Mouse (Mus musculus) heart, adult 2 months (tissue): ENCODE results near the gene Htra2. TPM values are rescaled to one million over a fixed set of nuclear protein-coding genes. Genes with fewer than 3 reads are reported as not detected.

Experiments used
- DNase-seq, 2 experiments: peaks; one replicate each; pipeline ENCODE4 v3.0.0; 2021
- H3K27ac ChIP-seq: fragments of 200-600 bp; 2 replicates; pipeline ENCODE4 v1.8.1; 2022
- H3K27me3 ChIP-seq: fragments of 200-500 bp; 2 replicates; pipeline ENCODE4 v1.6.1; 2012; ENCODE audit warnings: mild to moderate bottlenecking, low read length, inconsistent platforms, mixed read lengths; ENCODE audit not compliant: control insufficient read depth, insufficient read depth
- H3K36me3 ChIP-seq: fragments of 200-500 bp; 2 replicates; pipeline ENCODE4 v1.6.1; 2012; ENCODE audit warnings: low read length, inconsistent platforms; ENCODE audit not compliant: control insufficient read depth, insufficient read depth
- H3K4me1 ChIP-seq: fragments of 200-500 bp; 2 replicates; pipeline ENCODE4 v1.6.1; 2011; ENCODE audit warnings: low read length; ENCODE audit not compliant: control insufficient read depth, insufficient read depth
- H3K4me3 ChIP-seq: fragments of 200-600 bp; 2 replicates; pipeline ENCODE4 v1.8.1; 2022
- H3K79me2 ChIP-seq: fragments of 200-500 bp; replicated peaks from 2 replicates; pipeline ENCODE4 v1.6.1; 2012; ENCODE audit warnings: mild to moderate bottlenecking, inconsistent platforms, low read length, moderate library complexity, mixed read lengths; ENCODE audit not compliant: control insufficient read depth, insufficient read depth
- H3K9ac ChIP-seq: fragments of 200-500 bp; 2 replicates; pipeline ENCODE4 v1.6.1; 2012; ENCODE audit warnings: low read depth, mild to moderate bottlenecking, control low read depth, inconsistent platforms, low read length, mixed read lengths
- CTCF ChIP-seq: fragments of 200-600 bp; IDR thresholded peaks from 2 replicates; pipeline ENCODE4 v1.8.1; 2022; ENCODE audit warnings: antibody characterized with exemption, mild to moderate bottlenecking, moderate library complexity
- EP300 ChIP-seq: fragments of 200-500 bp; IDR thresholded peaks from 2 replicates; pipeline ENCODE4 v1.6.1; 2011; ENCODE audit warnings: low read depth, low read length, control low read depth; ENCODE audit not compliant: insufficient read depth
- POLR2A ChIP-seq: fragments of 200-500 bp; IDR thresholded peaks from 2 replicates; pipeline ENCODE4 v1.6.1; 2011; ENCODE audit warnings: mild to moderate bottlenecking, low read depth, low read length, control low read depth; ENCODE audit not compliant: insufficient read depth
- WGBS: fragments of 180-500 bp; shearing (Covaris S2); methylation state at CpG from one replicate; pipeline ENCODE4 v1.1.7; 2018; 5-methylcytosine and 5-hydroxymethylcytosine counted together
- intact Hi-C: fragments of 180-260 bp; cut with DNase I; formaldehyde crosslinking; loops from one replicate; pipeline ENCODE4 v1.15.1; 2025
- polyA plus RNA-seq: library from polyadenylated mRNA; depleted of rRNA; stranded (reverse); fragments of >200 nt; gene quantifications from 2 replicates; pipeline ENCODE4 v1.2.3, GENCODE M21; 2012
- total RNA-seq, 2 experiments: library from RNA; stranded (reverse); gene quantifications; 2 replicates each; pipeline ENCODE4 v1.2.3; 2021

Gene Htra2
- total and polyA plus RNA-seq, 3 experiments: 26.9 to 35.4 (median 30.4) TPM

- no peak overlapping the region for H3K4me3 ChIP-seq
- no peaks in the 10 kb centered on the region for H3K79me2 ChIP-seq
- no peaks in the 10 kb centered on the region; the same call in 1 of the 2 replicates for H3K27me3 ChIP-seq
- intact Hi-C loops: no loop called here
- DNase-seq: no peak
- no peak overlapping the region for H3K27ac ChIP-seq
- TF ChIP-seq EP300: no peak
- TF ChIP-seq POLR2A: no peak
- no peak for TF ChIP-seq CTCF
- peaks cover 2% of the 10 kb centered on the region; the same call in 1 of the 2 replicates for H3K4me1 ChIP-seq
- WGBS: 93% methylated on average over 5 of the region's 5 CpGs
- H3K36me3 ChIP-seq: no peaks in the 10 kb centered on the region
- H3K9ac ChIP-seq: no peak overlapping the region
Measured at GRCm38 (mm10) chr6:83043993-83044392, 11.1 kb downstream of the Htra2 start.

DNA sequence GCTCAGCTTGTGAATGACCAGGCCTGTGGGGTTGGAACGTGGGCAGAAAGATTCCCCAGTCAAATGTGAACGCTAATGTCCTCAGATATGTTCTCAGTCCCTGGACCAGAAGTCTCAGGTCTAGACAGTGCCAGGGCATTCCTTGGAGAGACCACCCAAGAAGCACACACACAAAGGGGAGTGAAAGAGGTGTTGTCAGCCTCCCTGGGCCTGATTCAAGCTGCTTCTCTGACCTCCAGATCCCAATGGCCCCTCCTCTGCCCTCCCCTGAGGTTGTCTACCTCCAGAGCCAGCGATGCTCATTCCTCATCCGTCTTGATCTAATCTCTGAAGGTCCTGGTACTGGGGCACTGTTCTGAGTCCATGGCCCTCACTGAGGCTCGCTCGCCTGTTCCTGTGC, 11.5 kb downstream of the Htra2 start:
- Histone ChIP-seq H3K27me3 (no peaks in the 10 kb centered on the region), H3K27ac (no peak overlapping the region), H3K4me3 (no peak overlapping the region), H3K9ac (no peak overlapping the region), H3K4me1 (peaks cover 3% of the 10 kb centered on the region; the same call in 1 of the 2 replicates), H3K36me3 (no peaks in the 10 kb centered on the region), H3K79me2 (no peaks in the 10 kb centered on the region)
- intact Hi-C loops: no loop called here
- TF ChIP-seq EP300 (no peak), POLR2A (no peak), CTCF (no peak)
- DNase-seq: no peak
- 80% methylated on average over 6 of the region's 6 CpGs for WGBS

DNA sequence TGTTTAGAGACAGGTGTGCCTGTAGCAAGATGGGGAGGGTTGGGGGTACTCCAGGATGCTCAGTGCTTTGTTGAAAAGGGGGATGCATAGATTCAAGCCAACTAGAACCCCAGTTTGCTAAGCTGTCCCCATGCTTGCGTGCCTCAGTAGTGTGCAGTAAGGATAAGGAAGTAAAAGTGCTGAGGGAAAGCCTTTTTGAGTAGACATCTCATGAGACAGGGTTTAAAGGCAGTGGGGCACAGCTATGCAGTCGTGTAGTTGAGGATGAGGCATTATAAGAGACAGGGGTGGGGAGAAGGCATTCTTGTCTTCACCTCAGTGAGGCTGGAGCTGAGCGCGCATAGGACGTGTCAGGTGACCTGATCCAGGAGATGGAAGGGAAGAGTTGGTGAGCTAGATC, 14.5 kb downstream of the Htra2 start:
- Histone ChIP-seq H3K79me2 (no peaks in the 10 kb centered on the region), H3K4me3 (no peak overlapping the region), H3K9ac (no peak overlapping the region), H3K36me3 (no peaks in the 10 kb centered on the region), H3K4me1 (peaks cover 3% of the 10 kb centered on the region; the same call in 1 of the 2 replicates), H3K27me3 (no peaks in the 10 kb centered on the region), H3K27ac (no peak overlapping the region)
- 80% methylated on average over 5 of the region's 5 CpGs for WGBS
- TF ChIP-seq POLR2A (no peak), EP300 (no peak), CTCF (no peak)
- peak in 1 of 2 experiments; percentile 2 for DNase-seq
- intact Hi-C loops: no loop called here

DNA sequence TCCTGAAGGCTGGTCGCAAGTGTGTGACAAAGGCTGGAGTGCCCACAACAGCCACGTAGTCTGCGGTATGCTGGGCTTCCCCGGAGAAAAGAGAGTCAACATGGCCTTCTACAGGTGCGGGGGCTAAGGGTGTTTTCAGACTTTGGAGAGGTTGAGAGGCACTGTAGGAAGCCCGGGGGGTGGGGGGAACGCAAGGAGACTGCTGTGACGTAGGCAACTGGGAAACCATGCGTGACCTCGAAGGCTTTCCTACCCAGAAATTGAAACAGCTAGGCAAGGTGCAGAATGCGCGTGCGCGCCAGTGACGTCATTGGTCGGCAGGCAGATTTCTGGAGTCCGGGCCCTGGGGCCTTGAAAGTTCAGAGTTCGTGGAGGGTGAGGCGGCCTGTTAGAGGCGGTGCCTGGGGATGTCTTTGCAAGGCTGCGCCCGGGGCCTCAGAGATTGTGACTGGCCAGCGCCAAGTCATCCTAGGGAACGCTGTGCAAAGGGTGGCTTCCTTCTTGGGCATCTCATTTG, 16.5 kb downstream of the Htra2 start:
- Histone ChIP-seq H3K4me3 (peak overlapping the region; percentile 19), H3K79me2 (no peaks in the 10 kb centered on the region), H3K27ac (no peak overlapping the region), H3K27me3 (no peaks in the 10 kb centered on the region), H3K36me3 (no peaks in the 10 kb centered on the region), H3K4me1 (0 out of 2 replicates have a peak, but pooled peaks cover 1% of the 10 kb centered on the region), H3K9ac (peak overlapping the region; percentile 19; the same call in 1 of the 2 replicates)
- intact Hi-C loops: no loop called here
- DNase-seq: peak; percentile 92 to 94
- no peak for TF ChIP-seq POLR2A
- TF ChIP-seq CTCF: no peak
- no peak for TF ChIP-seq EP300
- 14% methylated on average over 24 of the region's 24 CpGs for WGBS

GRCm38 (mm10) chr6:83037188-83037587, 17.9 kb downstream of the Htra2 start:
- intact Hi-C loops: no loop called here
- 81% methylated on average over 8 of the region's 8 CpGs for WGBS

DNA sequence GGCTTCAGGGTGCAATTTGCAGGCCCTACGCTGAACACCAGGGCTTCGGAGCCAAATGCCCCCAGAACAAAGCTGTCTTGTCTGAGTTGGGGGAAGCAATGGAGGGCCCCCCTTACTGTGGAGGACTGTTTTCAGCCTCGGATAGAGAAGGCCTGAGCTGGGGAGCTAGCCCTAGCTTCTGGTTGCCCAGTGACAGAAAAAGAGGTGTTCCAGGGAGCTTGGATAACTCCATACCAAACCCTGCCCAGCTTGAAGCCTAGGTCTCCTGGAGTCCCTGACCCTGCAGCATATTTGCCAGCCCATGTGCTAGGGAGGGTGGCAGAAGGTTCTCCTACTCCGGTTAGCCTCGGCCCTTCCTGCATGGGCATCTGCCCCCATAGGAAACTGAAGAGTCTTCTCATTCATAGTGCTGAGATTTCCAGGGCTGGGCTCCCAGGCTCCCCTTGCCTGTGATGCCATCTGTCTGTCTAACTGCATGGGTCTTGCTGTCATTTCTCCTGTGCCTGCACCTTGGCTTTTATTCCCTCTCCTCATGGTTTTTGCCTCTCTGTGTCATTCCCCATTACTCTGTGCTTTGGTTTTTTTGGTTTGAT, 20.5 kb downstream of the Htra2 start:
- Histone ChIP-seq H3K27me3 (no peaks in the 10 kb centered on the region), H3K79me2 (no peaks in the 10 kb centered on the region), H3K9ac (peak overlapping the region; percentile 55), H3K27ac (peak overlapping the region; percentile 73), H3K36me3 (no peaks in the 10 kb centered on the region), H3K4me3 (peak overlapping the region; percentile 85), H3K4me1 (0 out of 2 replicates have a peak, but pooled peaks cover 1% of the 10 kb centered on the region)
- no peak for TF ChIP-seq EP300
- no peak for TF ChIP-seq CTCF
- TF ChIP-seq POLR2A: no peak
- DNase-seq: peak in 1 of 2 experiments; percentile 6
- intact Hi-C loops: no loop called here
- 48% methylated on average over 5 of the region's 5 CpGs for WGBS

More at GRCm38 (mm10) chr6:83037188-83037587, 17.9 kb downstream of the Htra2 start:
- H3K9ac ChIP-seq: no peak overlapping the region
- H3K36me3 ChIP-seq: no peaks in the 10 kb centered on the region
- H3K79me2 ChIP-seq: no peaks in the 10 kb centered on the region
- DNase-seq: no peak
- H3K27me3 ChIP-seq: no peaks in the 10 kb centered on the region
- 0 out of 2 replicates have a peak, but pooled peaks cover 1% of the 10 kb centered on the region for H3K4me1 ChIP-seq
- no peak overlapping the region for H3K4me3 ChIP-seq
- TF ChIP-seq CTCF: no peak
- no peak for TF ChIP-seq EP300
- TF ChIP-seq POLR2A: no peak
- no peak overlapping the region for H3K27ac ChIP-seq
